Mouse (Mus musculus) large intestine, adult 2 months (tissue): ENCODE measurements around the gene Gm10181. TPM values are rescaled to one million over a fixed set of nuclear protein-coding genes. Genes with fewer than 3 reads are reported as not detected.

Source experiments
- polyA plus RNA-seq: library from polyadenylated mRNA; depleted of rRNA; stranded (reverse); fragments of >200 nt; gene quantifications from 2 replicates; pipeline ENCODE4 v1.2.3, GENCODE M21; 2012; rRNA removed

Gm10181 gene
- polyA plus RNA-seq, 1 experiment, result not detected

Other genes with a start within 250 kb of the Gm10181 start
- gene Herpud2, start 62.4 kb downstream of the Gm10181 start, polyA plus RNA-seq, result 14.7 and 22.2 TPM in 2 replicates
- gene Sept7, start 163.0 kb downstream of the Gm10181 start, polyA plus RNA-seq, result 8.0 and 9.9 TPM in 2 replicates